Mouse (Mus musculus) frontal cortex, postnatal 36 days (tissue): ENCODE data around the gene Gcgr.

Source experiments
- DNase-seq, 2 experiments: peaks; one replicate each; pipeline ENCODE4 v3.0.0; 2022; ENCODE audit warnings: low spot score in 2 of 2

Gene Gcgr

GRCm38 (mm10) chr11:120588531-120588930 is 58.0 kb downstream of the Gcgr start:
- no peak for DNase-seq
